Mouse (Mus musculus): ENCODE measurements around the gene Fscn1. TPM values are rescaled to one million over a fixed set of nuclear protein-coding genes. Genes with fewer than 3 reads are reported as not detected.
A peak's percentile ranks its signal among the peaks of the same experiment; 100 is the strongest.

Fscn1 gene
- 521 and 522 TPM in 2 replicates for polyA plus RNA-seq (2015; fragmentation: Nextera tagmentation; extraction: Ambion mirVana)

DNA sequence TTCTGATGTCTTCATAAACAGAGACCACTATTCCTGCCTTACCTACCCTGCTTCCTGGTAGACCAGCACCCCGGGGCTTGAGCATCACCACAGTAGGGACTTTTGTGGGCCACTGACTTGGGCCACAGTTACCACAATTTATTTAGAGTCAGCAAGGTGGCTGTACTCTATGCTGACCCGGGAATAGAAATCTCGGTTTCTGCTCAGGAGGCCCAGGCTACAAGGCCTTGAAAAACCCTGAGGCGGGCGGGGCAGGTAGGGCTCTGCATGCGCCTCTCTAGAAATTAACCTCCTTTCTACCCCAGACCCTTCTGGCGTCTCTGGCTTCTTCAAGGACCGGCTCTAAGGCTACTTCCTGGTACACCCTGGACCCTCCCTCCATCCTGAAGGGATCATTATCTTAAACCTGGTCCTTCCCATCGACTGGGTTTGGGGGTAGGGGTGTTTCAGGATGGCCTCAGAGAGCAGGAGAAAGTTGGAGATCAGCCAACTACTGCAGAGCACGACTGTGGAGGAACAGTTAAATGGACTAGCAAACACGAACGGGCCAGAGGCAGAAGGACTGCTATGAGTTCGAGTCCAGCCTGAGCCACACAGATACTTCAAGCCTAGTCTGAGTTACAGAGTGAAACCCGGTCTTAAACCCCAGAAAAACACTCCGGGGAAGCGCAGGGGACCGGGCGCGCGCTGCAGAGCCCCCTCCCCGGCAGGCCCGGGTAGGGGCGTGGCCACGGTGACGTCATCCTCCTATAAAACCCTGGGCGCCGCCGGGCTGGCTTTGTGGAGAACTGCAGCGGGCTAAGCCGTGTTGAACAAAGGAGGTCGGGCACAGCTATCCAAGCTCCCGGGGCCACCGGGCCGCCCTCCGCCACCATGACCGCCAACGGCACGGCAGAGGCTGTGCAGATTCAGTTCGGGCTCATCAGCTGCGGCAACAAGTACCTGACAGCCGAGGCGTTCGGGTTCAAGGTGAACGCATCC lies at the start of gene Fscn1:
TSS of gene Fscn1 (plus strand) at position 768 of the 981 bp plus-strand sequence.
- Histone ChIP-seq H3K9me3 (replicated peaks) (no peaks in the 10 kb centered on the region), H3K27me3 (0 out of 2 replicates have a peak, but pooled peaks cover 3% of the 10 kb centered on the region), H3K4me1 (peaks cover 30% of the 10 kb centered on the region), H3K9ac (peak within 1 kb of the TSS; percentile 99), H3K27ac (peak within 1 kb of the TSS; percentile 98), H3K4me3 (peak within 1 kb of the TSS; percentile 97), H3K36me3 (ENCODE audit: poor library complexity, severe bottlenecking) (no peaks in the 10 kb centered on the region), H3K4me2 (peak within 1 kb of the TSS; percentile 99)
- peak; percentile 81 for ATAC-seq
- 7% methylated on average over 44 of the region's 44 CpGs for WGBS

DNA sequence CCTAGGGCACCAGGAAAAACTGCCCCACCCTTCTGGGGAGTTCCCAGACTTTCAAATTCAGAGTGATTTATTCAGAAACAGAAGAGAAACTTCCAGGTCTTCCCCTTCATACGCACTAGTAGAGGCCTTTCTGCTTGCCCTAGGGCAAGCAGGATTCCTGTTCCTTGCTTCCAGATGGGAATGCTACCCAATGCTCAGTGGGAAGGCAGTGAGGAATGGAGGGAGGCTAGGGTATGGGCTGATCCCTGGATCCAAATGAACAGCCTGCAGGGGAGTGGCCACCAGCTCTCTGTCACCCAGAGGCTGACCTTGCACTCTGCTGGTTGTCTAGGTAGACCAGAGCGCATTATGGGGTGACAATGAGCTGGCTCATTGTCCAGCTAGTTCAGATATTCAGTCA lies 48.5 kb upstream of the Fscn1 start:
- Histone ChIP-seq H3K4me1 (peaks cover 30% of the 10 kb centered on the region), H3K4me3 (no peak overlapping the region), H3K27me3 (no peaks in the 10 kb centered on the region), H3K36me3 (ENCODE audit: poor library complexity, severe bottlenecking) (no peaks in the 10 kb centered on the region), H3K9me3 (replicated peaks) (no peaks in the 10 kb centered on the region), H3K4me2 (no peak overlapping the region), H3K27ac (no peak overlapping the region), H3K9ac (no peak overlapping the region)
- 96% methylated on average over 2 of the region's 2 CpGs for WGBS
- ATAC-seq: no peak

DNA sequence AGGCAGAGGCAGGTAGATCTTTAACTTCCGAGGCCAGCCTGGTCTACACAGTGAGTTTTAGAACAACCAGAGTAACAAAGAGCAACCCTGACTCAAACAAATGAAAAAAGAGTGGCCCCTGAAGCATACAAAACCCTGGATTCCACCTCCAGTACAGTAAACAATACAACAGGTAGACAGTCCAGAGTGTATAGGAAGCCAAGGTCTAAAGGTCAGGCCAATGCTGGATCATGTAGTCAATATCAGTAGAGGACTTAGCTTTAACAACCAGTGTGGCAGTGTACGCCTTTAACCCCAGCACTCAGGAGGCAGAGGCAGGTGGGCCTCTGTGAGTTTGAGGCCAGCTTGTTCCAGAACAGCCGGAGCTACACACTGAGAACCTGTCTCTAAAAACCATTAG lies 47.8 kb upstream of the Fscn1 start:
- Histone ChIP-seq H3K4me2 (no peak overlapping the region), H3K4me1 (peaks cover 24% of the 10 kb centered on the region), H3K27me3 (no peaks in the 10 kb centered on the region), H3K27ac (no peak overlapping the region), H3K36me3 (ENCODE audit: poor library complexity, severe bottlenecking) (no peaks in the 10 kb centered on the region), H3K9ac (no peak overlapping the region), H3K4me3 (no peak overlapping the region), H3K9me3 (replicated peaks) (no peaks in the 10 kb centered on the region)
- WGBS: 98% methylated on average over 3 of the region's 3 CpGs
- no peak for ATAC-seq

DNA sequence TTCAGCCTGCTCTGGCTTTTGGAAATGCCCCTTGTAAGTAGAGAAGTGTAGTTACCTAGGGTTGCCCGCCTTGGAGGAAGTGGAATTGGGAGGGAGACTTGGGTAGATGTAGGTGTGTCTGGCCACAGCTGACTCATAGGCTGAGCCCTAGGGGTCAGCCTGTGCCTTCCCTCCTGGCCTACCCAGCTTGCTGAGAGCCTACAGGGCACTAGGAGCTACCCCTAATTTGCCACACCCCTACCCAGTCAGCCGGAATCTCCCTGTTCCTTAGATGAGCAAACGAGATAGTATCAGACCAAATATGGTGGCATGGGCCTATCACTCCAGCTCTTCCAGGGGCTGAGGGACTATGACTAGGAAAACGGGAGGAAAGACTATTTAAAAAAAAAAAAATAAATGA lies 47.4 kb upstream of the Fscn1 start:
- no peaks in the 10 kb centered on the region for H3K9me3 ChIP-seq (replicated peaks)
- H3K36me3 ChIP-seq (ENCODE audit: poor library complexity, severe bottlenecking): no peaks in the 10 kb centered on the region
- H3K27ac ChIP-seq: no peak overlapping the region
- WGBS: 79% methylated on average over 4 of the region's 4 CpGs
- H3K4me2 ChIP-seq: no peak overlapping the region
- H3K4me3 ChIP-seq: no peak overlapping the region
- no peaks in the 10 kb centered on the region for H3K27me3 ChIP-seq
- peaks cover 20% of the 10 kb centered on the region for H3K4me1 ChIP-seq
- ATAC-seq: no peak
- no peak overlapping the region for H3K9ac ChIP-seq

DNA sequence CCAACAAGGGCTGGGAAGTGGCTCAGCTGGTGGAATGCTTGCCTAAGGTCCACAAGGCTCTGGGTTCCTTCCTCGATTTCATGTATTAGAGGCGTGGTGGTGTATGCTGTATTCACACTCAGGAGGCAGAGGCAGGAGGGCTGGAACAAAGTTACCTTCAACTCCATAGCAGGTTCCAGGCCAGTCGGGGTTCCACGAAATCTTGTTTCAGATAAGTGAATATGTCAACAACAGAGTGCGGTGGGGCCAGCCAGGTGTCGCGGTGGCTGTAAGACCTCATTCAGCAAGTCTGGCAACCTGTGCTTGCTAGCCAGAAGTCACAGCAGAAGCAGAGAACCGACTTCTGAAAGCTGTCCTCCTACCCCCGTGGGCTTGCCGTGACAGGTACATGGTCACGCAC lies 44.9 kb upstream of the Fscn1 start:
- Histone ChIP-seq H3K9ac (no peak overlapping the region), H3K4me2 (no peak overlapping the region)
- 92% methylated on average over 11 of the region's 11 CpGs for WGBS

DNA sequence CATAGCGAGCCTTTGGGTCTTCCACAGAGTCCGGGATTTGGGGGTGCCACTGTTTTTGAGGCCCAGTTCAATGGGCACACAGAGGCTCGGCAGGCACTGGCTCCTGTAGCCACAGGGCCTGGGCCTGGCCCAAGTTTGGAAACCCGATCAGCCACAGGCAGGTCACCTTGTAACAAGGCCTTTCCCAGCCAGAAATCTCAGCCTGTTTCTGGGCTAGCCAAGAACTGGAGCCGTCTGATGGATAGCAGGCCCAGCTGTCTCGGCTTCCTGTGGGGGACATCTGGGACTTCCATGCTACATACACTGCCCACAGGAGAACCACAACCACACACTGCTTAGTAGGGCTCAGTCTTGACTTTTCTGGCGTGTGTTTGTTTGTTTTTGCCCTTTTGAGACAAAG lies 43.5 kb upstream of the Fscn1 start:
- WGBS: 89% methylated on average over 7 of the region's 7 CpGs
- no peak overlapping the region for H3K27ac ChIP-seq
- no peaks in the 10 kb centered on the region for H3K4me1 ChIP-seq
- H3K9me3 ChIP-seq (replicated peaks): no peaks in the 10 kb centered on the region
- H3K4me2 ChIP-seq: no peak overlapping the region
- H3K27me3 ChIP-seq: no peaks in the 10 kb centered on the region
- no peak for ATAC-seq
- H3K9ac ChIP-seq: no peak overlapping the region
- no peak overlapping the region for H3K4me3 ChIP-seq
- H3K36me3 ChIP-seq (ENCODE audit: poor library complexity, severe bottlenecking): no peaks in the 10 kb centered on the region

More for the DNA sequence above, 44.9 kb upstream of the Fscn1 start:
- H3K36me3 ChIP-seq (ENCODE audit: poor library complexity, severe bottlenecking): no peaks in the 10 kb centered on the region
- no peak overlapping the region for H3K4me3 ChIP-seq
- H3K9me3 ChIP-seq (replicated peaks): no peaks in the 10 kb centered on the region
- ATAC-seq: no peak
- no peaks in the 10 kb centered on the region for H3K4me1 ChIP-seq
- H3K27me3 ChIP-seq: no peaks in the 10 kb centered on the region
- H3K27ac ChIP-seq: no peak overlapping the region

DNA sequence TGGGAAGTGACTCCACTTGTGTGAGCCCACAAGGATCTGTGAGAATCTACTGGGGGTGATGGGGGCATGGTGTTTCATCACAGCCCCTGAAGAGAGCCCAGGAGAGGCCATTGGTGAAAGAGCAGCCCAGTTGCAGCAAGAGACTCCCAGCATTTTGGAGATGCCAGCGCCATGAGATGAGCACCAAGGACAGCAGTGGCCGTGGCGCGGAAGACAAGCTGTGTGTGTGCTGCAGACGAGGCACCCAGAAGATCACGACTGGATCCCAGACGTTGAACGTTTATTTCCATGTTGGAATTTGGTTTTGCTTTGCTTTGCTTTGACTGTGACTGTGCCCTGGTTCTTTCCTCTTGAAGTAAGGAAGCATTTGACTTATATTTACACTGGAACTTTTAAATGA lies 42.7 kb upstream of the Fscn1 start:
- H3K27ac ChIP-seq: no peak overlapping the region
- H3K36me3 ChIP-seq (ENCODE audit: poor library complexity, severe bottlenecking): no peaks in the 10 kb centered on the region
- H3K9me3 ChIP-seq (replicated peaks): no peaks in the 10 kb centered on the region
- 91% methylated on average over 8 of the region's 8 CpGs for WGBS
- H3K27me3 ChIP-seq: no peaks in the 10 kb centered on the region
- no peak for ATAC-seq
- H3K9ac ChIP-seq: no peak overlapping the region
- H3K4me2 ChIP-seq: no peak overlapping the region
- no peak overlapping the region for H3K4me3 ChIP-seq
- H3K4me1 ChIP-seq: no peaks in the 10 kb centered on the region

DNA sequence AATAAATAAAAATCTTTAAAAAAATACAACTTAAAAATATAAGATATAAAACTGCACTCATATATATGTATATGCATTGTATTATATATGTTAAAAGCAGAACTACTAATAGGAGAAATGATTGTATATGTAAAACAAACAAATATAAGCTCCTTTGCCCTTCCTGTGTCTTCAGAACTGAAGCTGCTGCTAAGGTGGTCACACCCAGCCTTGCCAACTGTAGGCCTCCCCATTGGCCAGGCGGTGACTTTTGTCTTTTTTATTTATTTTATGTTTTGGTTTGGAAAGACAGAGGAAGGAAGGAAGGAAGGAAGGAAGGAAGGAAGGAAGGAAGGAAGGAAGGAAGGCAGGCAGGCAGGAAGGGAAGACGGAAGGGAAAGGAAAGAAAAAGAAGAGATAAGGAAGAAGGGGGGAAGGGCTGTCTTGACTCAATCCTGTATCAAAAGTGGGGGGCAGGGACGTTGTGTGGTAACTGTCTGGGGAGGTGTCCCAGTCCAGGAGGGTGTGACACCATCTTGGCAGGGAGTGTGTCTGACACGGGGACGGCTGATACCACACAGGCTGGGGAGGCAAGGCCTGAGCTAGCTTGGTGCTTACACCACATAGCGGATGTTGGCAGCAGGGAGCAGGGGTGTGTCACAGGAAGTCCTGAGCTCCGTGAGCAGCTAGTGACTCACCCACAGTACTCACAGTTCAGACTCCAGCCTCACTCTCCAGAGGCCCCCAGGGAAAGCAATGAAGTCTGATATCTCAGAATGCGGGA lies 39.7 kb upstream of the Fscn1 start:
- H3K4me2 ChIP-seq: no peak overlapping the region
- H3K4me3 ChIP-seq: no peak overlapping the region
- H3K36me3 ChIP-seq (ENCODE audit: poor library complexity, severe bottlenecking): no peaks in the 10 kb centered on the region
- 73% methylated on average over 8 of the region's 8 CpGs for WGBS
- ATAC-seq: no peak
- no peaks in the 10 kb centered on the region for H3K9me3 ChIP-seq (replicated peaks)
- no peak overlapping the region for H3K27ac ChIP-seq
- H3K27me3 ChIP-seq: no peaks in the 10 kb centered on the region
- no peaks in the 10 kb centered on the region for H3K4me1 ChIP-seq
- no peak overlapping the region for H3K9ac ChIP-seq

DNA sequence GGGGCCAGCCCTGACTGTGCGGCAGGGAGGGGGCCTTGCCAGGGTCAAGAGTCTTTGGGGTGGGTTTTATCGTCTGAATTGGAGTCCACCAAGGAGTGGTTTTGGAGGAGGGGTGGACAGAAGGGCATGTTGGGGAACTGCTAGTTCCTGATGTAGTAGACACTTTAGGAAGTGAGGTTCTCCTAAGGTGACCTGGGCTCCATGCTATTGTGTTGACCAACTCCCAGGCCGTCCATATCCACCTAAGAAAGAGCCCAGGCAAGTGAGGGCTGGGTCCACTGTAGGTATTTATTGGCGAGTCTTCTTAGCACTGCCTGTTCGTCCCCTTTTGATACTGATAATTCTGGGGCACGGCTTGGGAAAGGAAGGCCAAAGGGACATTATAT lies 39.1 kb upstream of the Fscn1 start:
- no peaks in the 10 kb centered on the region for H3K36me3 ChIP-seq (ENCODE audit: poor library complexity, severe bottlenecking)
- WGBS: 85% methylated on average over 6 of the region's 6 CpGs
- no peaks in the 10 kb centered on the region for H3K27me3 ChIP-seq
- no peak overlapping the region for H3K27ac ChIP-seq
- ATAC-seq: no peak
- H3K9ac ChIP-seq: no peak overlapping the region
- H3K4me1 ChIP-seq: 0 out of 2 replicates have a peak, but pooled peaks cover under 1% of the 10 kb centered on the region
- no peaks in the 10 kb centered on the region for H3K9me3 ChIP-seq (replicated peaks)
- H3K4me3 ChIP-seq: no peak overlapping the region
- H3K4me2 ChIP-seq: no peak overlapping the region

DNA sequence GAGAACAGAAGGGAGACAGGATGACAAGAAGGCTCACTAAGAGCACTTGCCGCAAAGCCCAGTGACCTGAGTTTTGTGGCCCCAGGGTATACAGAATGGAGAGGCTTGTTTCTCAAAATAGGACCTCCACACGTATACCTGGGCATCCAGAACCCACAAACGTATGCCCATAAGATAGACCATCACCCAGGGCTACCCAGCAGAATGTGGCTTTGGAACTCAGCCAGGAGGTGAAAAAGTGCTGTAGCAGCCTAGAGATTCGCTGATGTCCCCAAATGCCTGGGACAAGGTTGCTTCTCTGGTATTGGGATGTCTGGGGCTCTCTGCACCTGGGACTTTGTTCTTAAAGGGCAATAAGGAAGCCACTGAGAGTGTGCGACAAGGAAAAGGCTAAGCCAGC lies 37.9 kb upstream of the Fscn1 start:
- WGBS: 83% methylated on average over 5 of the region's 5 CpGs
- Histone ChIP-seq H3K4me2 (no peak overlapping the region), H3K4me1 (peaks cover 8% of the 10 kb centered on the region; the same call in 1 of the 2 replicates), H3K4me3 (no peak overlapping the region), H3K36me3 (ENCODE audit: poor library complexity, severe bottlenecking) (no peaks in the 10 kb centered on the region), H3K9ac (no peak overlapping the region), H3K27ac (no peak overlapping the region), H3K27me3 (no peaks in the 10 kb centered on the region), H3K9me3 (replicated peaks) (no peaks in the 10 kb centered on the region)
- no peak for ATAC-seq

DNA sequence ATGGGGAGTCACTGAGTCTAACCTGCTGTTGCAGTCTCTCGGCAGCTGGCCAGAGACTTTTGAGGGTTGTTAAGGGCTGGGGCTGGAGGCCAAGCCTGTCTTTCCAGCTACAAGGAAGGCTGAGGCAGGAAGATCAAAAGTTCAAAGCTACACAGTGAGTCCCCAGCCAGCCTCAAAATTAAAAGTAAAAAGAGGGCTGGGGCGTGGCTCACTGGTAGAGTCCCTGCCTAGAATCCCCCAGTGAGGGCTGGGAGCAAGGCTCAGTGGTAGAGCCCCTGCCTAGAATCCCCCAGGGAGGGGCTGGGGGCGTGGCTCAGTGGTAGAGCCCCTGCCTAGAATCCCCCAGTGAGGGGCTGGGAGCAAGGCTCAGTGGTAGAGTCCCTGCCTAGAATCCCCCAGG lies 36.4 kb upstream of the Fscn1 start:
- no peak for ATAC-seq
- no peak overlapping the region for H3K27ac ChIP-seq
- no peaks in the 10 kb centered on the region for H3K36me3 ChIP-seq (ENCODE audit: poor library complexity, severe bottlenecking)
- H3K4me2 ChIP-seq: no peak overlapping the region
- H3K4me1 ChIP-seq: peaks cover 9% of the 10 kb centered on the region; the same call in 1 of the 2 replicates
- no peak overlapping the region for H3K4me3 ChIP-seq
- H3K9me3 ChIP-seq (replicated peaks): no peaks in the 10 kb centered on the region
- WGBS: 76% methylated on average over 3 of the region's 3 CpGs
- H3K9ac ChIP-seq: no peak overlapping the region
- peaks cover 7% of the 10 kb centered on the region; the same call in 1 of the 2 replicates for H3K27me3 ChIP-seq

DNA sequence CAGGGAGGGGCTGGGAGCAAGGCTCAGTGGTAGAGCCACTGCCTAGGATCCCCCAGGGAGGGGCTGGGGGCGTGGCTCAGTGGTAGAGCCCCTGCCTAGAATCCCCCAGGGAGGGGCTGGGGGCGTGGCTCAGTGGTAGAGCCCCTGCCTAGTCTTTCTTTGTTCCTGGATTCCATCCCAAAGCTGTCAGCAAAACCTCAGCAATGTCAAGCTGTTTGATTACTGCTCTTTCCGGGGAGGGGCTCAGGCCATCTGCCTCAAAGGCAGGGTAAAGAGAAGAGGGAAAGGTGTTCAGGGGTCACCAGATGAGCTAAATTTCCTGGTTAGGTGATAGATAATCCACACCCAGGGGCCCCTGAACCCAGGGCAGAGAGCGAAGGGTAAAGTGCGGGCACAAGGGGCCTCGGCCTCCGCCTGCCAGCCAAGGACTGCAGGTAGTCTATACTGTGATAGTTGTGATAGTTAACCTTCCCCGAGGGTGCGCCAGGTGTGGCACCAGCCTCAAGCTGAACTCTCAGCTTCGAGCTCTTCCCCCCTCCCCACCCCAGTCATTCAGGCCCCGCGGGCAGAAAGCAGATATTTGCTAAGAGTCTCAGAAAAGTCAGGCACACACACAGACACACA lies 35.7 kb upstream of the Fscn1 start:
- H3K27ac ChIP-seq: no peak overlapping the region
- no peaks in the 10 kb centered on the region for H3K36me3 ChIP-seq (ENCODE audit: poor library complexity, severe bottlenecking)
- H3K4me3 ChIP-seq: no peak overlapping the region
- no peaks in the 10 kb centered on the region for H3K9me3 ChIP-seq (replicated peaks)
- H3K9ac ChIP-seq: no peak overlapping the region
- no peak for ATAC-seq
- no peak overlapping the region for H3K4me2 ChIP-seq
- peaks cover 9% of the 10 kb centered on the region; the same call in 1 of the 2 replicates for H3K27me3 ChIP-seq
- peaks cover 11% of the 10 kb centered on the region; the same call in 1 of the 2 replicates for H3K4me1 ChIP-seq
- WGBS: 76% methylated on average over 12 of the region's 12 CpGs

Data from forebrain, embryonic 13.5 days (tissue).